Mouse (Mus musculus): Measurements from ENCODE around the gene Prmt8. TPM values are rescaled to one million over a fixed set of nuclear protein-coding genes. Genes with fewer than 3 reads are reported as not detected.
A peak's percentile ranks its signal among the peaks of the same experiment; 100 is the strongest.

The Prmt8 gene
- polyA plus RNA-seq, 1 experiment from 2014 or later = not detected

DNA sequence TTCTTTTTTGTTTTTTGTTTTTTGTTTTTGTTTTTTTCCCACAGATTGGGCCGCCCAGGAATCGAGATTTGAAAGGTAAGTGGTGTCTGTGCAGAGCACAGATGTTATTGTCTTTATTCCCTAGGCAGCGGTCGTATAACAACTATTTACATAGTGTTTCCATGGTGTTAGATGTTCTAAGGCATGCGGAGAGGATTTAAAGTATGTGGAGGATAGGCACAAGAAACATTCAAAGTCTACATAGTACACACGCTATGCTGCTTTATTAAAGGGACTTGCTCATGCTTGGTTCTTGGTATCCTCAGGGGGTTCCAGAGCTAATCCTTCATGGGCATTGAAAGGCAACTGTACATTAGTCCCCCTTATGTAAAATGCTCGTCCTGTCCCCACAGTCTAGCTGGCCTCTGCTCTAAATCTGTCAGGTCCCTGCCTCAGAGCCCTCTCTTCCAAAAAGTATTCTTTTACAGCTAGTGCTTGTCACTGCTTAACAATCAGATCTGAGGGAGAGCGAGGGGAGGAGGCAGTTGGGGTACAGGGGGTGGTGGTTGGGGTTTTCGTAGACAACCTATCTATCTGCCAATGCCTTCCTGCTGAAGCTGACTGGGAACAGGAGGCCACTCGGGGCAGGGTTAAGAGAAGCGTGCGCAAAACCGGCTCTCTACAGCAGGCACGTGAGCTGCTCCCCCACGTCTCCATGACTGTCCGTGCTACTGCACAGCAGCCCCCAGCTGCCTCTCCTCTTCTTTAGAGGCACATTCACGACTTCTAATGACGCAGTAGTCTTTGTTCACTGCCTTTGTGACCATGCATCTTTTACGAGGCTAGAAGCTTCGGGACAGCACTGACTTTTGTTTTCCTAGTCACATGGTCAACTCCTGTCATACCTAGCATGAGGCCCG lies 51.8 kb downstream of the Prmt8 start:
- peak; percentile 78; the same call in 1 of the 2 replicates for ATAC-seq (replicated peaks; ENCODE audit: low FRiP score, low read depth)

DNA sequence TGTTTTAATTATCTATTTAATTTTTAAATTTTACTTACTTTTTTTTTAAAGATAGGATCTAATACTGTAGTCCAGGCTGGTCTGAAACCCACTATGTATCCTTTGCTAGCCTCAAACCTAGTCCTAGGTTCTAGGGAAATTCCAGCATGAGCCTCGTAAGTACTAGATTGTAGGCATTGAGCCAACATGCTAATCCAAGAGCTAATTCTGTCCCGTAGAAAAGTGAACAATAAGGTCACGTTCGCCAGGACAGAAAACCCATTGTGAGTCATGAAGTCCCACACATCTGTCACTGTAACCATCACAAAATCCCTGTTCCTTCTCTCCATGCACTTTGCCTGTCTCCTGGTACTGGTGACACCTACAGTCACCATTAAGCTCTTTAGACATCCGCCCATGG lies 53.8 kb downstream of the Prmt8 start:
- Histone ChIP-seq H3K9me3 (replicated peaks; ENCODE audit: low read length) (no peaks in the 10 kb centered on the region), H3K4me1 (replicated peaks; ENCODE audit: insufficient read depth, low read length) (peaks cover 3% of the 10 kb centered on the region; the same call in 1 of the 2 replicates), H3K4me3 (replicated peaks; ENCODE audit: low read depth, low read length) (no peak overlapping the region), H3K9ac (ENCODE audit: low read depth, low read length) (no peak overlapping the region), H3K4me2 (ENCODE audit: low read length) (no peak overlapping the region), H3K36me3 (ENCODE audit: insufficient read depth, low read length) (no peaks in the 10 kb centered on the region), H3K27ac (no peak overlapping the region), H3K27me3 (ENCODE audit: insufficient read depth, low read length) (no peaks in the 10 kb centered on the region)
- no peak for DNase-seq (ENCODE audit: low spot score)
- no peak for TF ChIP-seq CTCF (IDR thresholded peaks at IDR 0.05; ENCODE audit: low read depth)
- 62% methylated on average over 5 of the region's 5 CpGs for WGBS
- no peak for ATAC-seq (replicated peaks; ENCODE audit: low FRiP score, low read depth)

More for the DNA sequence above, 51.8 kb downstream of the Prmt8 start:
- DNase-seq (ENCODE audit: low spot score) = peak; percentile 89
- H3K27me3 ChIP-seq (ENCODE audit: insufficient read depth, low read length) = no peaks in the 10 kb centered on the region
- TF ChIP-seq CTCF (IDR thresholded peaks at IDR 0.05; ENCODE audit: low read depth) = no peak
- peak overlapping the region; percentile 47; the same call in 1 of the 2 replicates for H3K27ac ChIP-seq
- H3K4me1 ChIP-seq (replicated peaks; ENCODE audit: insufficient read depth, low read length) = peaks cover 3% of the 10 kb centered on the region; the same call in 1 of the 2 replicates
- H3K9ac ChIP-seq (ENCODE audit: low read depth, low read length) = no peak overlapping the region
- peak overlapping the region; percentile 28; the same call in 1 of the 2 replicates for H3K4me2 ChIP-seq (ENCODE audit: low read length)
- no peaks in the 10 kb centered on the region for H3K9me3 ChIP-seq (replicated peaks; ENCODE audit: low read length)
- no peak overlapping the region for H3K4me3 ChIP-seq (replicated peaks; ENCODE audit: low read depth, low read length)
- 22% methylated on average over 21 of the region's 21 CpGs for WGBS
- H3K36me3 ChIP-seq (ENCODE audit: insufficient read depth, low read length) = no peaks in the 10 kb centered on the region

DNA sequence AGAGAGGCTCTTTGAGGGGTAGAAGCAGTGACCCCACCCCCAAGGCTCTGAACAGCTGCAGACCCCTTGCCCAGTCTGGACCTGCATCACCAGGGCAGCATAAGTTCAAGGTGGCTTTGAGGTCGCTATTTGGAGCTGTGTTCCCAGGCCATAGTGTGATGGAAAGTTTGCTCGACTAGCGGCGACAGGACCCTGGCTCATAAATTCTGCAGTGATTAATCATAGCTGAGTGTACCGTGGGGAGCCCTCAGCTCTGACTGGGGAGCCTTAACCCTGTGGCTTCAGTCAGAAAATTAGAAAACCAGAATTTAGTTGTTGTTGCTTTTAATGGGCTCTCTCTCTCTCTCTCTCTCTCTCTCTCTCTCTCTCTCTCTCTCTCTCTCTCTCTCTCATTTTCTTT lies 54.4 kb downstream of the Prmt8 start:
- ATAC-seq (replicated peaks; ENCODE audit: low FRiP score, low read depth) (no peak), DNase-seq (ENCODE audit: low spot score) (no peak)
- no peak for TF ChIP-seq CTCF (IDR thresholded peaks at IDR 0.05; ENCODE audit: low read depth)
- H3K4me2 ChIP-seq (ENCODE audit: low read length) = no peak overlapping the region
- no peaks in the 10 kb centered on the region for H3K36me3 ChIP-seq (ENCODE audit: insufficient read depth, low read length)
- 14% methylated on average over 5 of the region's 5 CpGs for WGBS
- no peak overlapping the region for H3K9ac ChIP-seq (ENCODE audit: low read depth, low read length)
- H3K4me3 ChIP-seq (replicated peaks; ENCODE audit: low read depth, low read length) = no peak overlapping the region
- peaks cover 3% of the 10 kb centered on the region; the same call in 1 of the 2 replicates for H3K4me1 ChIP-seq (replicated peaks; ENCODE audit: insufficient read depth, low read length)
- H3K27me3 ChIP-seq (ENCODE audit: insufficient read depth, low read length) = no peaks in the 10 kb centered on the region
- no peaks in the 10 kb centered on the region for H3K9me3 ChIP-seq (replicated peaks; ENCODE audit: low read length)
- H3K27ac ChIP-seq = no peak overlapping the region

DNA sequence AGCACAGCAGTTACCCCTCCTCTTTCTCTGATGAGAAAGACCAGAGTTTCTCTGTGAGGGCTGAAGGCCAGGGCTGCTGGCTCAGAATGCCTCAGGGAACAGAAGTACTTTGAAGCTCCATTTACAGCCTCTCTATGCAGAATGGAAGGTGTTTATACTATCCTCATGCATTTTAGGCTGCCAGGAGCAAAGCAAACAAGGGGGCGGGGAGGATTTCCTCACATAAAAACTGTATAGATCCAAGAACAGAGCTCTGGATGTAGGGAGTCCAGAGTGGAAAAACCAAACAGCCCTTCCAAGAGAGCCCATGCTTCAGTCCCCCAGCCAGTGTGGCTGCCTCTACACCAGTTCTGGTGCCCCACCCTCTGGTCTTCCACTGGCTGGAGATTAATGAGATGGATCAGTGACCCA lies 61.0 kb downstream of the Prmt8 start:
- Histone ChIP-seq H3K4me3 (replicated peaks; ENCODE audit: low read depth, low read length) (no peak overlapping the region), H3K36me3 (ENCODE audit: insufficient read depth, low read length) (no peaks in the 10 kb centered on the region), H3K4me2 (ENCODE audit: low read length) (no peak overlapping the region), H3K4me1 (replicated peaks; ENCODE audit: insufficient read depth, low read length) (no peaks in the 10 kb centered on the region), H3K27ac (no peak overlapping the region), H3K9me3 (replicated peaks; ENCODE audit: low read length) (no peaks in the 10 kb centered on the region), H3K27me3 (ENCODE audit: insufficient read depth, low read length) (no peaks in the 10 kb centered on the region), H3K9ac (ENCODE audit: low read depth, low read length) (no peak overlapping the region)
- 15% methylated on average over 1 of the region's 1 CpGs for WGBS
- peak; percentile 31 for DNase-seq (ENCODE audit: low spot score)
- ATAC-seq (replicated peaks; ENCODE audit: low FRiP score, low read depth) = no peak
- no peak for TF ChIP-seq CTCF (IDR thresholded peaks at IDR 0.05; ENCODE audit: low read depth)

GRCm38 (mm10) chr6:127701036-127701783 lies 68.1 kb downstream of the Prmt8 start:
- DNase-seq (ENCODE audit: low spot score) (no peak), ATAC-seq (replicated peaks; ENCODE audit: low FRiP score, low read depth) (no peak)
- Histone ChIP-seq H3K9me3 (replicated peaks; ENCODE audit: low read length) (no peaks in the 10 kb centered on the region), H3K27ac (no peak overlapping the region), H3K9ac (ENCODE audit: low read depth, low read length) (no peak overlapping the region), H3K36me3 (ENCODE audit: insufficient read depth, low read length) (no peaks in the 10 kb centered on the region), H3K27me3 (ENCODE audit: insufficient read depth, low read length) (no peaks in the 10 kb centered on the region), H3K4me3 (replicated peaks; ENCODE audit: low read depth, low read length) (no peak overlapping the region), H3K4me2 (ENCODE audit: low read length) (no peak overlapping the region), H3K4me1 (replicated peaks; ENCODE audit: insufficient read depth, low read length) (no peaks in the 10 kb centered on the region)
- 42% methylated on average over 11 of the region's 11 CpGs for WGBS
- TF ChIP-seq CTCF (IDR thresholded peaks at IDR 0.05; ENCODE audit: low read depth) = no peak

DNA sequence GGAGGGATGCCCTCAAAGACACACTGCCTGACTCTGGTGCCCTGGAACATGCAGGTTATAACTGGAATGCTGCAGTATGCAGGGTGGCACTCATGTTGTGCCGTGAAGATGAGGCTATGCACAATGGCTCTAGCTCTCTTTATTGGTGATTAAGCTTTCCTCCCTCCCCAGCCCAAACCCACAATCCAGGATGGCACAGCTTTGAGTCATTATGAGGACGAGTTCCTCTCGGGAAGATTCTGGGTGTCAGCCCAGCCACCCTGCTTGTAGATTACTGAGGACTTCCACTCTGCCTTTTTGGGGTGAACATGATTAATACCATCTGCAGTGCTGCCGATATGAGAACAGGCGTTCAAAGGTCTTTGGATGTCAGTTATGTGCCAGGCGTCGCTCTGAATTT lies 75.6 kb downstream of the Prmt8 start:
- H3K9ac ChIP-seq (ENCODE audit: low read depth, low read length) = no peak overlapping the region
- TF ChIP-seq CTCF (IDR thresholded peaks at IDR 0.05; ENCODE audit: low read depth) = no peak
- DNase-seq (ENCODE audit: low spot score) (no peak), ATAC-seq (replicated peaks; ENCODE audit: low FRiP score, low read depth) (no peak)
- 92% methylated on average over 7 of the region's 7 CpGs for WGBS
- H3K4me1 ChIP-seq (replicated peaks; ENCODE audit: insufficient read depth, low read length) = no peaks in the 10 kb centered on the region
- H3K27ac ChIP-seq = no peak overlapping the region
- H3K4me2 ChIP-seq (ENCODE audit: low read length) = no peak overlapping the region
- H3K36me3 ChIP-seq (ENCODE audit: insufficient read depth, low read length) = no peaks in the 10 kb centered on the region
- H3K27me3 ChIP-seq (ENCODE audit: insufficient read depth, low read length) = no peaks in the 10 kb centered on the region
- H3K9me3 ChIP-seq (replicated peaks; ENCODE audit: low read length) = no peaks in the 10 kb centered on the region
- no peak overlapping the region for H3K4me3 ChIP-seq (replicated peaks; ENCODE audit: low read depth, low read length)
